Mouse (Mus musculus) frontal cortex, adult 2 months (tissue): ENCODE measurements around the gene Bcat1. TPM values are rescaled to one million over a fixed set of nuclear protein-coding genes. Genes with fewer than 3 reads are reported as not detected.

Experiments
- DNase-seq, 2 experiments: peaks; one replicate each; pipeline ENCODE4 v3.0.0; 2022; ENCODE audit warnings: low spot score in 1 of 2; ENCODE audit errors: extremely low spot score in 1 of 2
- polyA plus RNA-seq: library from polyadenylated mRNA; depleted of rRNA; stranded (reverse); fragments of >200 nt; gene quantifications from 2 replicates; pipeline ENCODE4 v1.2.3, GENCODE M21; 2012

The Bcat1 gene
- polyA plus RNA-seq, 1 experiment = 33.3 TPM

DNA sequence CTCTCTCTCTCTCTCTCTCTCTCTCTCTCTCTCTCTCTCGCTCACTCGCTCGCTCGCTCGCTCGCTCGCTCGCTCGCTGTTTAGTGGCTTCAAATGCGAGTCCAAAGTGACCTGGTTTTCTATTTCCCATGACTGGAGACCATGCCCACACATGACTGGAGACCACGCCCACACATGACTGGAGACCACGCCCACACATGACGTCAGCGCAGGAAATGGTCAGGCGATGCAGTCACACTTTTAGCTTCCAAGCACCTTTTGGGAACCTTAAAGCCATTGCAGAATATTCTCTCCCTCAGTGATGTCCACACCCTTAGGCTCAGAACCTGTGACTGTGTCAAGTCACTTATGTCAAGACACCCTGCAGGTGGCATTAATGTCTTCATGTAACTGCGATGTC, 59.3 kb downstream of the Bcat1 start:
- no peak for DNase-seq

DNA sequence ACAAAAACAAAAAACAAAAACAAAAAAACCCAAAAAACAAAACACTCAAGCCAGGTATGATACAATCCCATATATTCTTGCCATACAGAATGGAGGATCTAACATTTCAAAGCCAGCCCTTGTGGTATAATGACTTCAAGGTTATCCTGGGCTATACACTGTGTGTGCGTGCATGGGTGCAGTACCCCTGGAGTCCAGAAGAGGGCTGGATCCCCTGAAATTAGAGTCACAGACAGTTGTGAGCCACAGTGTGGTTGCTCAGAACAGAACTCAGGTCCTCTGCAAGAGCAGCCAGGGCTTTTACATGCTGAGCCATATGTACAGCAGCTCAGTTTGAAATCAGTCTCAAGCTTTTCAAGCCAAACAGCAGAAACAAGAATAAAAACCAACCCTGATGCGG, 61.0 kb downstream of the Bcat1 start:
- no peak for DNase-seq

DNA sequence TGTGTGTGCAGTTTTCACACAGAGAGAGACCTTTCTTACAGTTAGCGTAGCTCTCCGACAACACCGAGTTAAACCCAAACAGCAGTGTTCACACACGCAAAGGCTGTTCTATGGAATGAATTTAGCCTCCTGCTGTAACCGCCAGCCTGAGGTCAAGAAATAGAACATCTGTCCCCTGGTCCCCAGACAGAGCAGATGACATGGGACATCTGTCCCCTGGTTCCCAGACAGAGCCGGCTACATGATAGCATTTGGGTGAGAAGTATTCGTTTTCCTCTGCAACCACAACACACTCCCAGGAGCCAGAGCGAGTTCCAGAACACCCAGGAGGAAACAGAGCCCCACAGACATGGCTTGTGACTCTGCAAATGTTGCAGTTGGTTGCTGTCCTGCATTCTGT, 63.3 kb downstream of the Bcat1 start:
- DNase-seq = no peak

DNA sequence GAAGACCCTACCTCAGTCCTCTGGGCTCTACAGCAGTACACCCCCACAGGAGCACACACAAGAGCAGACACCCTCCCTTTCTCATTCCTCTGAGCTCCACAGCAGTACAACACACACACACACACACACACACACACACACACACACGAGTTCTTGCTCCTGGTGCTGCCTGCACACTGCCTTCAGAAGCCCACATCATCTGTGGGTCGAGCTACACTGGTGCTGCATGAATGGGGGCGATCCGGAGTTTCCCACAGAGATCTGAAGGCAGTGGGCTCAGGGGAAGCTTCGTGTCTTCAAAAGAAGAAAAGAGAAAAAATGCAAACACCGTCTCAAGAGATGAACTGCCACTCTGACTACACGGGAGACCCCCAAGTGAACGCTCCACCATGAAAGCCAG, 64.8 kb downstream of the Bcat1 start:
- DNase-seq = no peak

DNA sequence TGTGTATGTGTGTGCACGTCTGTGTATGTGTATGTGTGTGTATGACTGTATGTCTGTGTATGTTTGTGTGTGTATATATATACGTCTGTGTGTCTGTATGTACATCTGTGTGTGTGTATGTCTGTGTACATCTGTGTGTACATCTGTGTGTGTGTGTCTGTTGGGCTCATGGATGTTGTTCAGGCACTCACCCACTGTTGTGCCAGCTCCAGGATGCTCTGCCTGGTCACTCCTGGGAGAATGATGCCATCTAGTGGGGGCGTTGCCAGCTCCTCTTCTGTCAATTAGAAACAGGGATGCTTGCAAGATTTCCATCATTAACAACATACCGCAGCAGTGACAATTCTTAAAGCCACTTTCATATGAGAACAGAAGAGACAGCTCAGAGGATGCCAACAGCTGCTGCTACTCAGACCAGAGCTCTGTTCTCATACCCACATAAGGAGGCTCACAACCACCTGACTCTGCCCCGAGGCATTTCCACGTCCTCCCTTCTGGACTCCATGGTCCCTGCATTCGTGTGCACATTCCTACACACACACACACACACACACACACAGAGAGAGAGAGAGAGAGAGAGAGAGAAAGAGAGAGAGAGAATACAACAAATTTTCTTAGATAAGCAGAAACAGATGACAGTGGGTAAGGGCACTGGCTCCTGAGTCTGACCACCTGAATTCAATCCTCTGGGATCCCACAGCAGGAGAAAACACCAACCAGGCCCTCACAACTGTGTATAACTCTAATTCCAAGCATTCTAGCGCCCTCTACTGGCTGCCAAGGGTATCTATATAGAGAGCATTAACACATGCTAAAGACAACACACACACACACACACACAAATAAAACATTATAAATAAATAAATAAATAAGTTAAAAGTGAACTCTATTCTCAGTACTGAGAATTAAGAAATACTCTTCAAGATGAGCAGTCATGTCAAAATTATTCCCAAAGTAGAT, 65.8 kb downstream of the Bcat1 start:
- DNase-seq = peak in 1 of 2 experiments; percentile 44

DNA sequence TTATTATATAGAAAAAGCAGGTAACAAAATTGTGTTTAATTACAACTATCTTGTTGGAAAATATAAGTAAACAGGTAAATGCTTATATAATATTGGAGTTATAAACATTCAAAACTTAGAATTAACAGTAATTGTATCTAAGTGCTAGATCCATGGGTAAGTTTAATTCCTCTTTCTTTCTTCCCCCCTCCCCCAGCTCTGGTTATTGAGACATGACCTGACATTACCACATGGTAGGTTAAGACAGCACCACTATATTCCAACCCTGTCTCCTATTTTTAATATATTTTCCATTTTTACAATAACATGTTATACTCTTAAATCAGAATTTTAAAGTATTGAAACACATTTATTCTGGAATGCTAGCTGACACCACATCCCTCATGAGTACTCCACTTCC, 72.5 kb downstream of the Bcat1 start:
- DNase-seq = no peak

DNA sequence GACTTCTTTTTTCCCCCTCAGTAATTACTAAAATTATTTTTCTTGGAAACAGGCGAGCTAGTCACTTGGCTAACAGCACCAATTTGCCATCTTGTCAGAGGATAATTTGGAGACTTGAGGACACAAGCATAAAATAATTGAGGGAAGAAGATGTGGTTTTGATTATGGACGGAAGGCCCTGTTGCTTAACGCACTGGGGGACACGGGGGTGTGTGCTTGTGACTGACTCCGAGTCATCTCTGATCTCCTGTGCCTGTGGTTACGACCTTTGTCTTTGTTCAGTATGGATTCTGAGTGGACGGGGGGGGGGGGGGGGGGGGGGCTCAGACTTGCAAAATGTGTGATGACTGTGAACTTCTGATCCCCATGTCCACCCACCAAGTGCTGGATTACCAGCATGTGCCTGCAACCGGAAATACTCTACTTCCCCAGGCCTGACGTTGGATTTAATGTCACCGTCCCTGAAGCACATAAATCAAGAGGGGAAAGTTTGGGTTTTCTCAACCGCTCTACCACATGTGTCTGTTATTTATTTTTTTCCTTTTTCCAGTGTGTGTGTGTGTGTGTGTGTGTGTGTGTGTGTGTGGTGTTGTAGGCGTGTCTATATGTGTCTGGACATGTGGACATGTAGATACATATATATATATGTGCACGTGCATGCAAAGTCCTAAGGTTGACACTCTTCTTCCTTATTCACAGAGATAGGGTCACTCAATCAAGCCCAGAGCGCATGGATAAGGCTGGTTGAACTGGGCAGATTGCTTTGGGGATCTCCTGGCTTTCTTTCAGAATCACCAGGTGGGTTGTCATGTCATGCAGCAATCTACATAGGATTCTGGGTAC, 73.7 kb downstream of the Bcat1 start:
- no peak for DNase-seq

DNA sequence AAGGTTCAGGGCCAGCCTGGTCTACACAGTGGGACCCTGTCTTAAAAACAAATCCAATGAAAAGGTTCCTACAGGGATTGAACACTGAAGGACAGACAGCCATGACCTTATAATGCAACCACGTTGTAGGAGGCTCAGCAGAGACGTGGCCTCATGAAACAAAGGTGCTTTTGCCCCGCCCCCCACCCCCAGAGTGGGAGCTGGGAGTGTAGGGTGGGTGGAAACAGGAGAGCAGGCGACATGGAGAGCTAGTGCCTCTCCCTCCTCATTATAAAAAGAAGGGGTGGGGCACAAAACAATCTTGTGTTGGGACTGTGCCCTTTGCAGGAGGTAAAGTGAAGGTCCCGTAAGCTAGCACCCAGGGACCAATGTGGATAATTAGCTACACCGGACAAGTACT, 74.5 kb downstream of the Bcat1 start:
- no peak for DNase-seq

DNA sequence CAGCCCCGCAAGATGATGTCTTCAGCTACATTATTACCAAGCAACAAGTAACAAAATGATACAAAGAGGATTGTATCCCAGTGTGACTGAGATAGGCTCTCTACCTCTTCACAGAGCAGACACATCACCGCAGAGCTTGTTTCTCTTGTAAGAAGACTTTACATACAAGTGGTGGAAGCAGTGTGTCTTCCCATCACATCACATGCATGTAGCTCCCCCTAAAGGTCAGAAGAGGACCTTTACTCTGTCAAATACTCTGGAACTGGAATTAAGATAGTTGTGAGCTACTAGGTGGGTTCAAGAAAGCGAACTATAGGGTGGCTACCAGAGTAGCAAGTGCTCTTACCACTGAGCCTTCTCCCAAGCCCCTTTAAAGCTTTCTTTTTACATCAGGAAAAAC, 78.8 kb downstream of the Bcat1 start:
- no peak for DNase-seq

DNA sequence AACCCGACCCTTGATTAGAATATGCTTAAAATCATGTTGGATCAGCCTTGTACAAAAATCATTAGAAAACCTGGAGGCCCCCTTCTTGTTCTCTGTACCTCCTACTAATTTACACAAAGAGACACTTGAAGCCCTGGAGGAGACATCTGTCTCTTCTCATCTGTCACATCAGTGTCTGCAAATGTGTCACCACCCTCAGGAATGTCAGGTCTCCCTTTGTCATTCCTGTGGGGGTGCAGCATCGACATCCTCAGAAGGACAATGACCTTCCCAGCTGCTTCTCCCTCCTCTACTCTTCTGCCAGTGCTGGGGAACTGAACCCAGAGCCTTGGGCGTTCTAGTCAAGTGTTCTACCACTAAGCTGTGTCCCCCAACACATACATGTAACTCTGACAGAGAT, 83.9 kb downstream of the Bcat1 start:
- DNase-seq = no peak

DNA sequence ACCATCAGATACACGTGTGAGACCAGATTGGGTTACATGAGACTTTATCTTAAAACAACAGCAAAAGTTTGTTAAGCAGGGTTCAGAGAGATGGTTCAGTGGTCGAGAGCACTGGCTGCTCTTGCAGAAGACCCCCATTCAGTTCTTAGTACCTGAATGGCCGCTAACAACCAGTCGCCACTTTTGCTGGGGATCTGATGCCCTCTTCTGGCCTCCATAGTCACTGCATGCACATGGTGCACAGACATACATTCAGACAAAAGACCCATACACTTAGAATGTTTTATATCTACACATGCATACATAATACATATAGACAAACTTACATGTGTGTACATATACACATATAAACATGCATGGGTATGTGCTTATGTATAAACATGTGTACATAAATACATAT, 86.8 kb downstream of the Bcat1 start:
- DNase-seq = no peak

DNA sequence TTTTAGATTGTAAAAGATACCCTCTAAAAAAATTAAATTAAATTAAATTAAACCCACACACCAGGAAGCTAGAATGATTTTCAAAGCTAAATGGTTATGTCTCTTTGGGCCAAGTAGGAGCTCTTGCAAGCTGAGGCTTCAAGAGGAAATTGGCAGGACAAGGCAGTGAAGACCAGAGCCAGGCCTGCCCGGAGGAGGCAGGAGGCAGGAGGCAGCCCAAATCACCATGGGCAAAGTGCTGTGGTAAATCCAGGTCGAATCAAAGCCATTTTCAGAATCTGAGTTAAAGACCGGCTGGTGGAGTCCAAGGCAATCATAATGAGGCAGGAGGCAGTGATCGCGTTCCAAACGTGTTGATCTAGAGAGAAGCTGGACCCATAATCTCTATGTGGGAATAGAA, 88.3 kb downstream of the Bcat1 start:
- DNase-seq = no peak

DNA sequence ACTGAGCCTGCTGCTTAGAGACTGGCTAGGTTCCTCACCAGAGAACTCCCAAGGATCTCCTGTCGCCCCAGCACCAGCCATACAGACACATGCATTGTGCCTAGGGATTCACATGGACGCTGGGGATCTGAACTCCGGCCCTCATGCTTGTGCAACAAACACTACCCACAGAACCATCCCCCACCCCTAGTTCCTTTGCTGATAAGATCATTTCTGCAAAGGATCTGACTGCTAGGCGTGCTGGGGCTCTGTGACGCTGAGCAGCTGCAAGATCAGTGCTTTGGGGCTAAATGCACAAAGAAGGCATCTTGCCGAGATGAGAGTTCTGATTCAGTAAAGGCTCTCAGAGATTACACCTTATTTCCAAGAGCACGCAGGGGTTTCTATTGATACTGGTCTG, 88.8 kb downstream of the Bcat1 start:
- DNase-seq = no peak

DNA sequence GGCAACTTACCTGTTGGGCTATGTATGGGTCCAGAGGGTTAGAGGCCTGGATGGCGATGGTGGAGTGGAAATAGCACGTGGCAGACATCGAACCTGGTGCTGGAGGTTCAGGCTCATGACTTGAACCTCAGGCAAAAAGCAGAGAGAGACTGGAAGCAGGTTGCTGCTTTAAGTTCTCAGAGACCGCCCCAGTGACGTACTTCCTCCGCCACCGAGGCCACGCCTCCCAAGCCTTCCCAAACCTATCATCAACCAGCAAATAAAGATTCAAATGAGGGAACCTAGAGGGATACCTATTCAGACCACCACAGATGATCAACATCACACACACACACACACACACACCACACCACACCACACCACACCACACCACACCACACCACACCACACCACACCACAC, 91.8 kb downstream of the Bcat1 start:
- no peak for DNase-seq

DNA sequence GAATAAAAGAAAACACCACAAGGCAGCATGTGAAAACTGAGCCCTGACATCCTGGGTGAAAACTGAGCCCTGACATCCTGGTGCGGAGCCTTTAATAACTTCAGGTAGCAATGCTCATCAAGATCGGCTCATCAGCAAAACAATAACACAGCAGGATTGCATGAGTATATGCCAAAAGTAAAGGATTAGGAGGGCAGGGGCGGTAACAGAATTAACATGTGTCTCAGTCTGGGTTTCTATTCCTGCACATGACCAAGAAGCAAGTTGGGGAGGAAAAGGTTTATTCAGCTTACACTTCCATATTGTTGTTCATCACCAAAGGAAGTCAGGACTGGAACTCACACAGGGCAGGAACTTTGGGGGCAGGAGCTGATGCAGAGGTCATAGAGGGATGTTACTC, 93.9 kb downstream of the Bcat1 start:
- no peak for DNase-seq

DNA sequence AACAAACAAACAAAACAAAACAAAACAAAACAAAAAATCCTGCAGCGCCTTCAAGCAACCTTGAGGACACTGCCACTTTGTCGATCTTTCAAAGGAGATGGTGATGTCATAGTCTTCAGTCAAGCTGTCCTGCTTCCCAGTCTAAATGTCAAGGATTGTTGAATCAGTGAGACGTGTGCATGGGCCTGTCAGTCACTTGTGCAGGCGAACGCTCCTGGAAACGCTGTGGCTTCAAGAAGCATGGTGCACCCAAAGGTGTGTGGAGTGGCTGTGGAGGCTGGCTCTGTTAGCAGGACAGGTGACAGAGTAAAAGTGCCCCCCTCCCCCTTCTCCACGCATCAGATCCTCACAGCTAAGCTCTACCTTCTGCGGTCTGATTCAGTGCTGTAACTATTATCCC, 103.6 kb downstream of the Bcat1 start:
- DNase-seq = no peak

DNA sequence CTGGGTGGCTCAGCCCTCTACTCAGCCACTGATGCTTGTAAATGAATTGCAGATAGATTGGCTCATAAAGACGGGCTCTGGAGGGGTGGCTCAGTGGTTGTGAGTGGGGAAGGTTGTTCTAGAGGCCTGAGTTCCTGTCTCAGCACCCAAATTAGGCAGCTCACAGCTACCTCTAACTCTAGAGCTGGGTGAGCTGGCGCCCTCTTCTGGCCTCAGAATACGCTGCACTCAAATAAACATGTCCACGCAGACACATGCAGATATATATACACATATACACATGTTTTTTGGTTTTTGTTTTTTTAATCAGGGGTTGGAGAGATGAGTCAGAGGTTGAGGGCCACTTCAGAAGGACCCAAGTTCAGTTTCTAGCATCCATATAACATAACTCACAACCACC, 105.1 kb downstream of the Bcat1 start:
- no peak for DNase-seq

DNA sequence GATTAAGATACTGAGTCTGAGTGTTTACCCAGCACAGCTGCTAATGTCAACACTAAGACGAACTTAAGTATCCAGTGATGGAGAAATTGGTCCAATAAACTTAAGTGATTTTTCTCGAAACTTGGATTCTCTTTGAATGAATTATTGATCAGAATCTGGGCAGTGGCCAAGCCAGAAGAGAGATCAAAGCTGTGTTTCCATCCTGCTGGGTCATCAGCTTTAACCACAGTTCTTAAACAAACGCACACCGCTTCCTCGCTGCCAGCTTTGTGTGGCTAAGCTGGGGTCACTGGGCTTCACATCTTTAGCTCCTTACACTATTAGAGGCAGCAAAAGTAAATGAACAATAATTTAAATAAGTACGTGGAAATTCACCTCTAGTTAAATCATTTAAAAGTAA, 108.4 kb downstream of the Bcat1 start:
- no peak for DNase-seq

DNA sequence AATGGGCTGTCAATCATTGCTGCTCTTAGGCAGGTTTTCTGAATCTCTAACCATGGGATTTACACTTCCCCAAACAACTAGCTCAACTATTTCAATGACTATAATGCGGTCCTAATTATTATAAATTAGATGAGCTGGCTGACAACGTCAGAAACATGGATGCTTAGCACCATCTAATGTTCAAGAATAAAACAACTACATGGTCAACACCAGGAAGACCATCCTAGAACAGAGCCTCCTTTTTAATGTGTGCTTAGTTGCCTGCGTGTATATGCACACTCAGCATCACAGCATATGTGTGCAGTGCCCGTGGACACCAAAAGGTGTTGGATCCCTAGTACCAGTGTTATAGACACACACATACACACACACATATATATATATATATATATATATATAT, 111.8 kb downstream of the Bcat1 start:
- DNase-seq = peak in 1 of 2 experiments; percentile 32

DNA sequence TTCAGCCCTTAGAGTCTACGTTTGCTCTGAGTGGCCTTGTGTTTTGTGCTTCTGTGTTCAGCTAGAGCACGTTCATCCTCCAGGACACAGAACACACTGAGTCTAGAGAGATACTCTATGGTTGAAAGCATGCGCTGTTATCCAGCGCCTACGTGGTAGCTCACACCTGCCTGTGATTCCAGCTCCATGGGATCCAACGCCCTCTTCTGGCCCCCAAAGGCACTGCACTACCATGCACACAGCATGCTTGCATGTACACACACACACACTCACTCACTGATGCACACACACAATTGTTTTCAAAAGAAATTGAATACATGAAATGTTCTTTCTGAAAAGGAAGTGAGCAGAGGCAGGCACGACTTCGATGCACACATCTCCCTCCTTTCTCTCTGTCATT, 112.8 kb downstream of the Bcat1 start:
- no peak for DNase-seq

DNA sequence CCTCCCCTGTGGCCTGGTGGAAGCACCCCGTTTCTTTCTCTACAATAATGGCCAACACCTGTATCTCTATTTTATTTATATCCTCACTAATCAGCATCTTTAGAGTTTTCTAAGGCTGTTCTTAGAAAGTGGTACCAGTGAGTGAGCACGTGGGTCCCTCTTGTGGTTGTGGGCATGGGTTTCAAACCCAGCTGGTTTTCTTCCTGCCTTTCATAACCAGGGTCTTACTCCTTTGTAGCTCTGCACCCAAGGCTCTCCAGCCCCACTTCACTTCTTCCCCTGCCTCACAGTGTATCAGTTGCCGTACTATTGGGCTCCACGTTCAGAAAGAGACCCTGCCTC, 114.0 kb downstream of the Bcat1 start:
- DNase-seq = no peak
